Mouse (Mus musculus) ES-E14 (cell line): ENCODE measurements at regions not wholly inside any gene's neighbourhood (a gene's known extent, or its start where the extent isn't known, plus 50 kb on each side); places are given as distances from the start of the nearest gene placed in this dataset.
"Not testable (repeated sequence)": the region's sequence is repeated elsewhere in the genome, so short reads cannot be mapped to it uniquely, and the experiment has no call there.

Experiments
- DNase-seq: peaks from one replicate; pipeline ENCODE4 v3.0.0-alpha.2; 2013; ENCODE audit warnings: low read depth, low spot score
- H3K27ac ChIP-seq: 2 replicates; pipeline ENCODE4 v1.5.1; 2012; ENCODE audit warnings: low read depth, mild to moderate bottlenecking, low read length, moderate library complexity, mixed read lengths; ENCODE audit not compliant: poor library complexity, insufficient read depth, severe bottlenecking
- H3K36me3 ChIP-seq: 2 replicates; pipeline ENCODE4 v1.6.1; 2012; ENCODE audit warnings: mild to moderate bottlenecking, low read length, moderate library complexity, mixed read lengths; ENCODE audit not compliant: control insufficient read depth, poor library complexity, insufficient read depth, severe bottlenecking
- H3K4me1 ChIP-seq, 2 experiments: fragments of 150-350 bp in 1 of 2; sonication (generic) in 1 of 2; 2 replicates each; pipeline ENCODE4 v1.6.1; 2012; ENCODE audit warnings: low read length in 2 of 2, mild to moderate bottlenecking in 1 of 2, mixed read lengths in 1 of 2; ENCODE audit not compliant: control insufficient read depth in 2 of 2, insufficient read depth in 2 of 2, poor library complexity in 1 of 2
- H3K4me3 ChIP-seq, 2 experiments: fragments of 150-350 bp in 1 of 2; sonication (generic) in 1 of 2; 2 replicates each; pipeline ENCODE4 v1.5.1; 2012; ENCODE audit warnings: low read length in 2 of 2, low read depth in 1 of 2, mild to moderate bottlenecking in 1 of 2, mixed read lengths in 1 of 2; ENCODE audit not compliant: insufficient read depth in 1 of 2, poor library complexity in 1 of 2, severe bottlenecking in 1 of 2
- H3K9ac ChIP-seq: 2 replicates; pipeline ENCODE4 v1.6.1; 2012; ENCODE audit warnings: low read depth, mild to moderate bottlenecking, low read length, mixed read lengths; ENCODE audit not compliant: poor library complexity, insufficient read depth, severe bottlenecking
- H3K9me3 ChIP-seq: fragments of 150-350 bp; sonication (generic); 2 replicates; pipeline ENCODE4 v1.6.1; 2012; ENCODE audit warnings: low read depth, mild to moderate bottlenecking, low read length; ENCODE audit not compliant: control insufficient read depth, insufficient read depth
- CHD2 ChIP-seq: IDR thresholded peaks from 2 replicates; pipeline ENCODE4 v1.6.1; 2014; ENCODE audit warnings: mild to moderate bottlenecking, low read depth, low read length, inconsistent platforms
- HCFC1 ChIP-seq: IDR thresholded peaks from 2 replicates; pipeline ENCODE4 v1.6.1; 2012; ENCODE audit warnings: low read length, inconsistent platforms, borderline replicate concordance; ENCODE audit not compliant: insufficient read depth
- MAFK ChIP-seq: IDR thresholded peaks from 2 replicates; pipeline ENCODE4 v1.6.1; 2014; ENCODE audit warnings: mild to moderate bottlenecking, low read depth, low read length, inconsistent platforms; ENCODE audit not compliant: insufficient read depth
- ZC3H11A ChIP-seq: IDR thresholded peaks from 2 replicates; pipeline ENCODE4 v1.6.1; 2012; ENCODE audit warnings: low read depth, mild to moderate bottlenecking, inconsistent platforms, low read length, borderline replicate concordance
- ZNF384 ChIP-seq: IDR thresholded peaks from 2 replicates; pipeline ENCODE4 v1.6.1; 2012; ENCODE audit warnings: low read depth, low read length, inconsistent platforms
- in situ Hi-C, 2 experiments: fragments of 600-800 bp; cut with MboI; formaldehyde crosslinking; loops; one replicate each; pipeline ENCODE4 v1.15.1; 2025; ENCODE audit warnings: low sequenced_read_pairs in 2 of 2, inconsistent platforms in 1 of 2; ENCODE audit not compliant: unreplicated experiment in 2 of 2

- in situ Hi-C loops = no loop called here
- H3K4me1 ChIP-seq = no peaks in the 10 kb centered on the region
- no peak overlapping the region for H3K27ac ChIP-seq
- no peaks in the 10 kb centered on the region for H3K9me3 ChIP-seq
- TF ChIP-seq CHD2 (no peak), ZC3H11A (no peak), HCFC1 (no peak), ZNF384 (no peak), MAFK (no peak)
- no peak for DNase-seq
- H3K9ac ChIP-seq = no peak overlapping the region
- H3K4me3 ChIP-seq = no peak overlapping the region
- H3K36me3 ChIP-seq = no peaks in the 10 kb centered on the region
Measured at GRCm38 (mm10) chr16:19197638-19198440, 116.0 kb downstream of the Olfr164 start.

GRCm38 (mm10) chr16:19185434-19186256 lies 128.2 kb downstream of the Olfr164 start:
- in situ Hi-C loops = no loop called here
- H3K4me3 ChIP-seq = no peak overlapping the region
- H3K9ac ChIP-seq = no peak overlapping the region
- H3K36me3 ChIP-seq = no peaks in the 10 kb centered on the region
- no peak for DNase-seq
- no peaks in the 10 kb centered on the region for H3K4me1 ChIP-seq
- no peak for TF ChIP-seq MAFK
- TF ChIP-seq ZNF384 = no peak
- no peak for TF ChIP-seq HCFC1
- TF ChIP-seq CHD2 = no peak
- no peak for TF ChIP-seq ZC3H11A
- no peak overlapping the region for H3K27ac ChIP-seq
- H3K9me3 ChIP-seq = no peaks in the 10 kb centered on the region

- Histone ChIP-seq H3K4me3 (no peak overlapping the region), H3K9ac (no peak overlapping the region), H3K9me3 (no peaks in the 10 kb centered on the region), H3K36me3 (no peaks in the 10 kb centered on the region), H3K27ac (no peak overlapping the region), H3K4me1 (no peaks in the 10 kb centered on the region)
- no peak for DNase-seq
- no peak for TF ChIP-seq MAFK
- TF ChIP-seq HCFC1 = no peak
- TF ChIP-seq ZC3H11A = no peak
- TF ChIP-seq ZNF384 = no peak
- TF ChIP-seq CHD2 = no peak
- in situ Hi-C loops = no loop called here
Measured at GRCm38 (mm10) chr16:19179214-19180010, 134.5 kb downstream of the Olfr164 start.

- Histone ChIP-seq H3K9me3 (no peaks in the 10 kb centered on the region), H3K27ac (no peak overlapping the region), H3K36me3 (no peaks in the 10 kb centered on the region), H3K9ac (no peak overlapping the region), H3K4me1 (no peaks in the 10 kb centered on the region), H3K4me3 (no peak overlapping the region)
- no peak for TF ChIP-seq CHD2
- in situ Hi-C loops = no loop called here
- DNase-seq = no peak
Measured at GRCm38 (mm10) chr16:19153046-19153445, 160.8 kb downstream of the Olfr164 start.

GRCm38 (mm10) chr16:19152465-19152864 lies 161.4 kb downstream of the Olfr164 start:
- DNase-seq, H3K27ac ChIP-seq, H3K36me3 ChIP-seq, in situ Hi-C loops, H3K9ac ChIP-seq, H3K4me3 ChIP-seq, H3K4me1 ChIP-seq, H3K9me3 ChIP-seq: not testable (repeated sequence)
